ENCODE assay signal across 14 mouse cellular contexts in the genomic region with DNA sequence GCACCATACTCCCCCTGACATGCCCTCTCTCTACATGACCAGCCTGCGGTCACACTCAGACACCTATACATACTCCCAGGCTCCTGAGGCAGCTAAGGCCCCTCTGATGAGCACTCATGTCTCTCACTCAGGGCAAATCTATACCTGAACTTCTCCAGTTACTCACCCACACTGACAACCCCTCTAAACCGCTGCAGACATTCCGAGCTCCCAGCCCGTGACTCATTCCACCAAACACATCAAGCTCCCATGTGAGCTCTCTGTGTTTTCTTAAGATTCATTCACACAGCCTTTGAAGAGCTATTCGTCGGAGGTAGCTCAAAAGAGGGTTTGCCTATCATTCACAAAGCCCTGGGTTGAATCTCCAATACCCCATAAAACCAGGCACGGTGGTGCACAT.
"Had no signal": no experiment of that assay in that cellular context is flagged by ENCODE, and none has a peak within 500 bp of the region (broad histone marks: within the 10 kb centered on the region; RNA-seq: fewer than 3 reads in every experiment).

No protein-coding gene starts in this region.

- H3K27ac ChIP-seq: layer of hippocampus, adult 2 months; limb, embryonic 13.5 days; liver, embryonic 14.5 days; midbrain, embryonic 13.5 days; neural tube, embryonic 12.5 days had no signal

- H3K27me3 ChIP-seq: limb, embryonic 13.5 days; midbrain, embryonic 13.5 days; neural tube, embryonic 12.5 days had no signal

- H3K9ac ChIP-seq: limb, embryonic 13.5 days; liver, embryonic 14.5 days; midbrain, embryonic 13.5 days; neural tube, embryonic 12.5 days had no signal

- H3K4me2 ChIP-seq: limb, embryonic 13.5 days; midbrain, embryonic 13.5 days; neural tube, embryonic 12.5 days had no signal

- H3K36me3 ChIP-seq: limb, embryonic 13.5 days; midbrain, embryonic 13.5 days; neural tube, embryonic 12.5 days had no signal

- DNase-seq: kidney, postnatal 10 days; kidney, postnatal 4 days; left cerebral cortex, postnatal 4 days; lung, adult 18-20 months; retina, postnatal 1 day; right cerebral cortex, postnatal 4 days; spleen, adult 18-20 months; thymus, adult 2 months; thymus, postnatal 25 days had no signal

- ATAC-seq: midbrain, embryonic 13.5 days had no signal

- H3K4me3 ChIP-seq: layer of hippocampus, adult 2 months; limb, embryonic 13.5 days; midbrain, embryonic 13.5 days; neural tube, embryonic 12.5 days had no signal

- H3K4me1 ChIP-seq: limb, embryonic 13.5 days; neural tube, embryonic 12.5 days had no signal

- H3K9me3 ChIP-seq: limb, embryonic 13.5 days; midbrain, embryonic 13.5 days; neural tube, embryonic 12.5 days had no signal
